Mouse (Mus musculus) ES-E14 (cell line): ENCODE data around the gene Hyal2. TPM values are rescaled to one million over a fixed set of nuclear protein-coding genes. Genes with fewer than 3 reads are reported as not detected.

ENCODE experiments used
- DNase-seq: peaks from one replicate; pipeline ENCODE4 v3.0.0-alpha.2; 2013; ENCODE audit warnings: low read depth, low spot score
- H3K27ac ChIP-seq: 2 replicates; pipeline ENCODE4 v1.5.1; 2012; ENCODE audit warnings: low read depth, mild to moderate bottlenecking, low read length, moderate library complexity, mixed read lengths; ENCODE audit not compliant: poor library complexity, insufficient read depth, severe bottlenecking
- H3K36me3 ChIP-seq: 2 replicates; pipeline ENCODE4 v1.6.1; 2012; ENCODE audit warnings: mild to moderate bottlenecking, low read length, moderate library complexity, mixed read lengths; ENCODE audit not compliant: control insufficient read depth, poor library complexity, insufficient read depth, severe bottlenecking
- H3K4me1 ChIP-seq, 2 experiments: fragments of 150-350 bp in 1 of 2; sonication (generic) in 1 of 2; 2 replicates each; pipeline ENCODE4 v1.6.1; 2012; ENCODE audit warnings: low read length in 2 of 2, mild to moderate bottlenecking in 1 of 2, mixed read lengths in 1 of 2; ENCODE audit not compliant: control insufficient read depth in 2 of 2, insufficient read depth in 2 of 2, poor library complexity in 1 of 2
- H3K4me3 ChIP-seq, 2 experiments: fragments of 150-350 bp in 1 of 2; sonication (generic) in 1 of 2; 2 replicates each; pipeline ENCODE4 v1.5.1; 2012; ENCODE audit warnings: low read length in 2 of 2, low read depth in 1 of 2, mild to moderate bottlenecking in 1 of 2, mixed read lengths in 1 of 2; ENCODE audit not compliant: insufficient read depth in 1 of 2, poor library complexity in 1 of 2, severe bottlenecking in 1 of 2
- H3K9ac ChIP-seq: 2 replicates; pipeline ENCODE4 v1.6.1; 2012; ENCODE audit warnings: low read depth, mild to moderate bottlenecking, low read length, mixed read lengths; ENCODE audit not compliant: poor library complexity, insufficient read depth, severe bottlenecking
- H3K9me3 ChIP-seq: fragments of 150-350 bp; sonication (generic); 2 replicates; pipeline ENCODE4 v1.6.1; 2012; ENCODE audit warnings: low read depth, mild to moderate bottlenecking, low read length; ENCODE audit not compliant: control insufficient read depth, insufficient read depth
- CHD2 ChIP-seq: IDR thresholded peaks from 2 replicates; pipeline ENCODE4 v1.6.1; 2014; ENCODE audit warnings: mild to moderate bottlenecking, low read depth, low read length, inconsistent platforms
- HCFC1 ChIP-seq: IDR thresholded peaks from 2 replicates; pipeline ENCODE4 v1.6.1; 2012; ENCODE audit warnings: low read length, inconsistent platforms, borderline replicate concordance; ENCODE audit not compliant: insufficient read depth
- MAFK ChIP-seq: IDR thresholded peaks from 2 replicates; pipeline ENCODE4 v1.6.1; 2014; ENCODE audit warnings: mild to moderate bottlenecking, low read depth, low read length, inconsistent platforms; ENCODE audit not compliant: insufficient read depth
- ZC3H11A ChIP-seq: IDR thresholded peaks from 2 replicates; pipeline ENCODE4 v1.6.1; 2012; ENCODE audit warnings: low read depth, mild to moderate bottlenecking, inconsistent platforms, low read length, borderline replicate concordance
- ZNF384 ChIP-seq: IDR thresholded peaks from 2 replicates; pipeline ENCODE4 v1.6.1; 2012; ENCODE audit warnings: low read depth, low read length, inconsistent platforms
- in situ Hi-C, 2 experiments: fragments of 600-800 bp; cut with MboI; formaldehyde crosslinking; loops; one replicate each; pipeline ENCODE4 v1.15.1; 2025; ENCODE audit warnings: low sequenced_read_pairs in 2 of 2, inconsistent platforms in 1 of 2; ENCODE audit not compliant: unreplicated experiment in 2 of 2
- total RNA-seq: library from RNA; depleted of rRNA; stranded (reverse); fragments of 300-350 nt; gene quantifications from 2 replicates; pipeline ENCODE4 v1.2.3, GENCODE M21; 2012

The Hyal2 gene
- total RNA-seq, 1 experiment = 68.1 TPM

GRCm38 (mm10) chr9:107586504-107586903, 18.8 kb downstream of the Hyal2 start:
- TF ChIP-seq MAFK (no peak), ZC3H11A (no peak), ZNF384 (no peak), HCFC1 (no peak), CHD2 (no peak)
- Histone ChIP-seq H3K9ac (no peak overlapping the region; the same call in 1 of the 2 replicates), H3K9me3 (no peaks in the 10 kb centered on the region), H3K4me1 (peaks cover 0 to 21% of the 10 kb centered on the region in 2 experiments; a peak in 2 of 4 replicates), H3K36me3 (peaks cover 19% of the 10 kb centered on the region), H3K27ac (no peak overlapping the region), H3K4me3 (no peak overlapping the region; a peak in 1 of 4 replicates)
- in situ Hi-C loops = no loop called here
- no peak for DNase-seq

- in situ Hi-C loops = no loop called here
- Histone ChIP-seq H3K36me3 (peaks cover 26% of the 10 kb centered on the region), H3K9me3 (no peaks in the 10 kb centered on the region), H3K27ac (0 out of 2 replicates have a peak within 1 kb of the TSS, but pooled peaks have one; percentile 16), H3K4me1 (peaks cover 0 to 17% of the 10 kb centered on the region in 2 experiments; a peak in 2 of 4 replicates), H3K4me3 (peak within 1 kb of the TSS; percentile 83 to 86), H3K9ac (peak within 1 kb of the TSS; percentile 87)
- peak; percentile 95 for DNase-seq
- TF ChIP-seq HCFC1 = peak; percentile 99
- no peak for TF ChIP-seq ZC3H11A
Observed at GRCm38 (mm10) chr9:107586974-107587832, 19.5 kb downstream of the Hyal2 start, which contains the start of gene Ifrd2. Gene Ifrd2 (plus strand): TSS chr9:107587642.

GRCm38 (mm10) chr9:107587833-107588639, 20.3 kb downstream of the Hyal2 start:
- peak overlapping the region; percentile 83 to 86 for H3K4me3 ChIP-seq
- H3K27ac ChIP-seq = 0 out of 2 replicates have a peak overlapping the region, but pooled peaks have one; percentile 16
- in situ Hi-C loops = no loop called here
- no peak for DNase-seq
- H3K4me1 ChIP-seq = peaks cover 0 to 11% of the 10 kb centered on the region in 2 experiments; a peak in 2 of 4 replicates
- peak overlapping the region; percentile 87 for H3K9ac ChIP-seq
- peaks cover 33% of the 10 kb centered on the region for H3K36me3 ChIP-seq
- no peaks in the 10 kb centered on the region for H3K9me3 ChIP-seq
- TF ChIP-seq ZC3H11A (no peak), HCFC1 (no peak), CHD2 (no peak), MAFK (no peak), ZNF384 (no peak)

GRCm38 (mm10) chr9:107590058-107590772, 22.5 kb downstream of the Hyal2 start:
- peak overlapping the region; percentile 6; the same call in 1 of the 2 replicates for H3K27ac ChIP-seq
- H3K9ac ChIP-seq = no peak overlapping the region
- peaks cover 0 to 25% of the 10 kb centered on the region in 2 experiments; a peak in 2 of 4 replicates for H3K4me1 ChIP-seq
- no peak for DNase-seq
- in situ Hi-C loops = no loop called here
- H3K36me3 ChIP-seq = peaks cover 46% of the 10 kb centered on the region
- no peak overlapping the region for H3K4me3 ChIP-seq
- TF ChIP-seq ZNF384 = no peak
- TF ChIP-seq ZC3H11A = no peak
- no peak for TF ChIP-seq HCFC1
- TF ChIP-seq MAFK = no peak
- no peak for TF ChIP-seq CHD2
- no peaks in the 10 kb centered on the region for H3K9me3 ChIP-seq
